Mouse (Mus musculus): ENCODE results near the gene Rb1.

DNA sequence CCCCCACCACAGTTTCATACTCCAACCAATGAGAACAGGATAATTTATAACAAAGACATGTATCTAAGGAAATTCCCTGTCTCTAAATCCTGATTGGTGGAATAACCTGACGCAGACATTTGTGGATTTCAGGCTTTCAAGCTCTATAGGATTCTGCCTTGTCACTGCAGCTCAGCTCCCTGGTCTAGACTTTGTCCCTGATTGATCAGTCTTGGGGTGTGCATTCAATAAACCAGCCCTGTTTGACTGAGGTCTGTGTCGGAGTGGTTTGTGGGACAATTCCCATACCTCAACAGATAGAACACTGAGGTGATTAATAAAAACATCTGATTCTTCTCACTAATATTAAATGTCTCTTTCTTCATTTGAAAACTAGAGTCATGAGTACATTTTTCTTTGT is 75.6 kb downstream of the Rb1 start:
- TF ChIP-seq MYOD1 (IDR thresholded peaks at IDR 0.05; ENCODE audit: control insufficient read depth in 1 of 3, insufficient read length in 2 of 3, low read depth in 2 of 3) = no peak
- no peak for TF ChIP-seq POLR2AphosphoS2 (IDR thresholded peaks at IDR 0.05; ENCODE audit: insufficient read length, low read depth)
- TF ChIP-seq POLR2A (IDR thresholded peaks at IDR 0.05; ENCODE audit: insufficient read length, low read depth) = no peak
- TF ChIP-seq MYOG (IDR thresholded peaks at IDR 0.05; ENCODE audit: control insufficient read depth in 1 of 3, insufficient read depth in 1 of 3, insufficient read length in 2 of 3, low read depth in 2 of 3) = no peak
